Mouse (Mus musculus) olfactory bulb, adult 2 months (tissue): ENCODE data around the gene Rasgef1b.

Source experiments
- CTCF ChIP-seq: fragments of 200-500 bp; IDR thresholded peaks from 2 replicates; pipeline ENCODE4 v1.5.1; 2012; ENCODE audit warnings: low read depth, mild to moderate bottlenecking, low read length, moderate library complexity; ENCODE audit not compliant: insufficient read depth
- POLR2A ChIP-seq: fragments of 200-500 bp; IDR thresholded peaks from 2 replicates; pipeline ENCODE4 v1.6.1; 2012; ENCODE audit warnings: mild to moderate bottlenecking, low read depth, low read length, moderate library complexity; ENCODE audit not compliant: insufficient read depth

DNA sequence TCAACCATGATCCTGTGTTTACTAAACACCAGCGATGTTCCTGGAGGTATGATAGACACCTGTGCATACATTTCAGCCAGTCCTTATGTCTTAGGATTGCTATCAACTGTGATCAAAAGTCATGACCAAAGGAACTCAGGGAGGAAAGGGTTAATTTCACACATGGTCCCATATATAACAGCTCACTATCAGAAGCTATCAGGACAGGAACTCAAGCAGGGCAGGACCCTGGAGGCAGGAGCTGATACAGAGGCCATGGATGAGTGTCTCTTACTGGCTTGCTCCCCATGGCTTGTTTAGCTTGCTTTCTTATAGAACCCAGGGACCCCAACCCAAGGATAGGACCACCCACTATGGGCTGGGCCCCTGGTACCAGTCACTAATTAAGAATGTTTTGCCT lies 95.3 kb downstream of the Rasgef1b start:
- TF ChIP-seq POLR2A: no peak
- no peak for TF ChIP-seq CTCF
